Mouse (Mus musculus) kidney, adult 18-20 months (tissue): ENCODE measurements at regions not wholly inside any gene's neighbourhood (a gene's known extent, or its start where the extent isn't known, plus 50 kb on each side); places are given as distances from the start of the nearest gene placed in this dataset.

Source experiments
- DNase-seq: peaks from one replicate; pipeline ENCODE4 v3.0.0; 2021

- no peak for DNase-seq
Observed at GRCm38 (mm10) chr9:52377761-52378160, 209.4 kb upstream of the Zc3h12c start.

- DNase-seq: no peak
Observed at GRCm38 (mm10) chr9:52376914-52377313, 208.5 kb upstream of the Zc3h12c start.

- DNase-seq: no peak
Observed at GRCm38 (mm10) chr9:52371296-52371695, 202.9 kb upstream of the Zc3h12c start.

- DNase-seq: no peak
Observed at GRCm38 (mm10) chr9:52368911-52369310, 200.5 kb upstream of the Zc3h12c start.

- no peak for DNase-seq
Observed at GRCm38 (mm10) chr9:52368080-52368479, 199.7 kb upstream of the Zc3h12c start.

- no peak for DNase-seq
Observed at GRCm38 (mm10) chr9:52366046-52366445, 197.7 kb upstream of the Zc3h12c start.

GRCm38 (mm10) chr9:52361599-52361998 lies 193.2 kb upstream of the Zc3h12c start:
- DNase-seq: no peak

- no peak for DNase-seq
Observed at GRCm38 (mm10) chr9:52359416-52359815, 191.0 kb upstream of the Zc3h12c start.

- no peak for DNase-seq
Observed at GRCm38 (mm10) chr9:52356549-52356948, 188.2 kb upstream of the Zc3h12c start.

GRCm38 (mm10) chr9:52355187-52355982 lies 187.0 kb upstream of the Zc3h12c start:
- DNase-seq: no peak

GRCm38 (mm10) chr9:52348536-52349527 lies 180.5 kb upstream of the Zc3h12c start:
- DNase-seq: no peak

GRCm38 (mm10) chr9:52344177-52344877 lies 176.0 kb upstream of the Zc3h12c start:
- no peak for DNase-seq

- no peak for DNase-seq
Observed at GRCm38 (mm10) chr9:52341029-52341428, 172.7 kb upstream of the Zc3h12c start.

GRCm38 (mm10) chr9:52337786-52338322 lies 169.5 kb upstream of the Zc3h12c start:
- DNase-seq: no peak

- DNase-seq: no peak
Observed at GRCm38 (mm10) chr9:52334767-52335166, 166.4 kb upstream of the Zc3h12c start.

GRCm38 (mm10) chr9:52333884-52334283 lies 165.5 kb upstream of the Zc3h12c start:
- DNase-seq: no peak

- DNase-seq: no peak
Observed at GRCm38 (mm10) chr9:52331748-52332147, 163.4 kb upstream of the Zc3h12c start.

GRCm38 (mm10) chr9:52330652-52331051 lies 162.3 kb upstream of the Zc3h12c start:
- no peak for DNase-seq

- DNase-seq: no peak
Observed at GRCm38 (mm10) chr9:52324347-52324746, 156.0 kb upstream of the Zc3h12c start.

- no peak for DNase-seq
Observed at GRCm38 (mm10) chr9:52323757-52324156, 155.4 kb upstream of the Zc3h12c start.

- no peak for DNase-seq
Observed at GRCm38 (mm10) chr9:52323226-52323625, 154.9 kb upstream of the Zc3h12c start.

- DNase-seq: no peak
Observed at GRCm38 (mm10) chr9:52301521-52301920, 133.1 kb upstream of the Zc3h12c start.

GRCm38 (mm10) chr9:52298329-52298728 lies 130.0 kb upstream of the Zc3h12c start:
- no peak for DNase-seq
